Mouse (Mus musculus): ENCODE measurements around the gene Slc16a4. TPM values are rescaled to one million over a fixed set of nuclear protein-coding genes. Genes with fewer than 3 reads are reported as not detected.

Slc16a4 gene
- polyA plus RNA-seq, 1 experiment from 2014 or later, result 2.6 TPM

- CTCF ChIA-PET, result interaction anchor here (0.8 to 2.5 kb wide), 5 partner anchors 21 to 204 kb away, joined by 3 to 9 read pairs (median 4); no protein-coding TSS in a partner anchor
- ATAC-seq (no peak), DNase-seq (ENCODE audit: low read depth, low spot score) (no peak)
- no peaks in the 10 kb centered on the region for H3K27me3 ChIP-seq
- in situ Hi-C loops (cut with MboI; ENCODE audit: low pct_unique_long_range_greater_than_20kb), result loop anchor here (5.0 kb wide), 1 partner anchor 107 kb away; no protein-coding TSS in a partner anchor
- no peak for TF ChIP-seq CTCF (IDR thresholded peaks at IDR 0.05)
- POLR2A ChIA-PET, result no interaction called here
Observed at GRCm38 (mm10) chr3:107355618-107356260, 64.7 kb downstream of the Slc16a4 start.

DNA sequence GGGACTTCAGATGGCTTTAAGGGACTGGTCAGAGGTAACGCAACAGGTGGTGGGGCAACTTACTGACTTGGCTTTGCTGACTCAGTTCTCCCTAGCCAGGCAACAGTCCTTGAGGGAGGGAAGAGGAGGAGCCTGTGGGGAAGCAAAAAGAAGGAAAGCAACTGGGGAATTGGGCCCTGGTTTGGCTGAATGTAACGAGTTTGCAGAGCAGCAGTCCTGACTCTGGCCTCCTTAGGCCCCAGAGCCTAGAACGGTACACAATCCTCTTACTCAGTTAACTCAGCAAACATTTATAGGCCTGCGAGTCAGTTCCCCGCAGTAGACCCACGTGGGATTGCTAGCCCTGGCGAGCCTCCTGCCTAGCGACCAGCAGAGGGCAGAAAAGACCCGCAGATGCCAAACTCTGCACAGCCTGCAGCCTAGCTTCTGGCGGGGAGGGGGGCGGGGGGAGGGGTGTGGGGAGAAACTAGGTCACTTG, 66.0 kb downstream of the Slc16a4 start:
- ChIA-PET CTCF (interaction anchor here (0.9 to 3.3 kb wide), 12 partner anchors 12 to 118 kb away, joined by 3 to 34 read pairs (median 4); partner anchors contain the start of gene Kcnc4), POLR2A (interaction anchor here (0.7 to 1.7 kb wide), 2 partner anchors 18 to 124 kb away, joined by 4 read pairs; no protein-coding TSS in a partner anchor)
- no peaks in the 10 kb centered on the region for H3K27me3 ChIP-seq
- TF ChIP-seq CTCF (IDR thresholded peaks at IDR 0.05), result peak; percentile 87
- DNase-seq (ENCODE audit: low read depth, low spot score), result no peak
- ATAC-seq, result peak; percentile 97
- in situ Hi-C loops (cut with MboI; ENCODE audit: low pct_unique_long_range_greater_than_20kb), result loop anchor here (5.0 kb wide), 1 partner anchor 105 kb away; no protein-coding TSS in a partner anchor

DNA sequence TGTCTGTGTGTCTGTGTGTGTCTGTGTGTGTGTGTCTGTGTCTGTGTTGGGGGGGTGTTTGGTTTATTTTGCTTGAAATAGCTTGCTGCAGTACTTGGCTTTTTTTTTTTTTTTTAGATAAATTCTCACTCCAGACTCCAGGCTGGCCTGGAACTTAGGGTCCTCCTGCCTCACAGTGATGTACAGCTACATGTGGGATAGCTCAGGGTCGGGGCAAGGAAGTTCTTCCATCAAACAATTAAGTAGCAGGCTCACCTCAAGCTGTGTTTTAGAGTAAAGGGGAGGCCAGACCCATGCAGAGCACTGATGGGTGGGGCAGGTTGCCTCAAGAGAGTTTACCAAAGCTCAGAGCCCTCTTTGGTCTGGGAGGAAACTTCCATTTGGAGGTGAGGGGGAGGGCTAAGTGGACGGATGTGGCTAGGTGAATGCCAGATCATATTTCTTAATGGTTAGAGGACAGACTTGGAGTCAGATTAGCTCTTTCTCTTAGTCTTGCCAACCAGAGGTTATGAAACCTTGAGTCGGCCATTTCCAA, 66.7 kb downstream of the Slc16a4 start:
- DNase-seq (ENCODE audit: low read depth, low spot score), result no peak
- ChIA-PET POLR2A (interaction anchor here (0.7 to 1.7 kb wide), 2 partner anchors 17 to 123 kb away, joined by 4 read pairs; no protein-coding TSS in a partner anchor), CTCF (interaction anchor here (0.9 to 3.3 kb wide), 11 partner anchors 12 to 117 kb away, joined by 3 to 34 read pairs (median 4); partner anchors contain the start of gene Kcnc4)
- ATAC-seq, result no peak
- no peak for TF ChIP-seq CTCF (IDR thresholded peaks at IDR 0.05)
- no peaks in the 10 kb centered on the region for H3K27me3 ChIP-seq
- in situ Hi-C loops (cut with MboI; ENCODE audit: low pct_unique_long_range_greater_than_20kb), result loop anchor here (5.0 kb wide), 1 partner anchor 105 kb away; no protein-coding TSS in a partner anchor

GRCm38 (mm10) chr3:107360341-107360740, 69.3 kb downstream of the Slc16a4 start:
- in situ Hi-C loops (cut with MboI; ENCODE audit: low pct_unique_long_range_greater_than_20kb), result no loop called here
- DNase-seq (ENCODE audit: low read depth, low spot score), result no peak
- no peak for ATAC-seq
- no peak for TF ChIP-seq CTCF (IDR thresholded peaks at IDR 0.05)
- POLR2A ChIA-PET, result no interaction called here
- H3K27me3 ChIP-seq, result no peaks in the 10 kb centered on the region
- CTCF ChIA-PET, result interaction anchor here (1.2 to 3.3 kb wide), 3 partner anchors 94 to 102 kb away, joined by 4 to 34 read pairs (median 4); no protein-coding TSS in a partner anchor

Other genes with a start within 250 kb of the Slc16a4 start
- 0.01 TPM for gene Kcna2, start 190.1 kb upstream of the Slc16a4 start, polyA plus RNA-seq (2021)
- gene Kcna10, start 108.2 kb upstream of the Slc16a4 start, polyA plus RNA-seq (2021), result not detected
- gene Cym, start 69.5 kb upstream of the Slc16a4 start, polyA plus RNA-seq (2021), result not detected
- gene A630076J17Rik, start 60.6 kb upstream of the Slc16a4 start, polyA plus RNA-seq (2021), result not detected
- not detected for gene Prok1, start 51.5 kb upstream of the Slc16a4 start, polyA plus RNA-seq (2021)
- 137 TPM for gene Lamtor5, start 12.4 kb upstream of the Slc16a4 start, polyA plus RNA-seq (2021)
- gene Rbm15, start 42.4 kb downstream of the Slc16a4 start, polyA plus RNA-seq (2021), result 11.1 TPM
- not detected for gene Kcnc4, start 168.3 kb downstream of the Slc16a4 start, polyA plus RNA-seq (2021)
- gene Slc6a17, start 226.8 kb downstream of the Slc16a4 start, polyA plus RNA-seq (2021), result 25.5 TPM

Data from Patski (cell line).